Mouse (Mus musculus): ENCODE data around the gene Myom1.

Gene Myom1

DNA sequence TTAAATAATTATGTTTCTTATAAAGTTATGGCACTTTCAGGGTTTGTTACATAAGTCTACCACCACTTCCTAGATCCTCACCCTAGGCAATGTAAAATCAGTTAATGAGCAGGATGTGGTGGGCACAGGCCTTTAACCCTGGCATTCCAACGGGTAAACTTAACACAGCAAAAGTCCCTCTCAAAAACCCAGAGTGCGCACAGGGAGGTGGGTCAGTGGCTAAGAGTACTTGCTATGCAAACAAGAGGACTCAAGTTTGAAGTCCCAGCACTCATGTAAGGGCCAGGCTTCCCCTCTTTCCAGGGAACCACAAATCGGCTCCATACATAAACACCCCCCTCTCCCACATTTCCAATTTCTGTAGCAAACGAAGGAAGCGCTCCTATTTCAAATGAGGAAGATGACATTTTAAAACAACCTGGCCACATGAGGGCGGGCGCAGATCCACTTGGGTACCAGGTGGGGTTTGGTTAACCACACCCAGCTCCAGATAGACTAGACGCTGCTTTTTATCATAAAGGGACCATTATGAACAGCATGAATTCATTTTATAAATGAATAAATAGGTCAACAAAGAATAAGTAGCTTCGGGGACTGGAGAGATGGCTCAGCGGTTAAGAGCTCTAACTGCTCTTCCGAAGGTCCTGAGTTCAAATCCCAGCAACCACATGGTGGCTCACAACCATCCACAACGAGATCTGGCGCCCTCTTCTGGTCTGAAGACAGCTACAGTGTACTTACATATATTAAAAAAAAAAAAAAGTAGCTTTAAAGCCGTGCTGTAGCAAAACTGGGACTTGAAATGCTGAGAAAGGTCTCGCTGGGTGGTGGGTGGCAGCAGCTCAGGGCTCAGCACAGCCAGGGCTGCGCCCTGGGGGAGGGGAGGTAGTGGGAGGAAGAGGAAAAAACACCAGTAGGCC, 10.5 kb upstream of the Myom1 start:
- no peak for DNase-seq (ENCODE audit: low spot score in 2 of 2)

DNA sequence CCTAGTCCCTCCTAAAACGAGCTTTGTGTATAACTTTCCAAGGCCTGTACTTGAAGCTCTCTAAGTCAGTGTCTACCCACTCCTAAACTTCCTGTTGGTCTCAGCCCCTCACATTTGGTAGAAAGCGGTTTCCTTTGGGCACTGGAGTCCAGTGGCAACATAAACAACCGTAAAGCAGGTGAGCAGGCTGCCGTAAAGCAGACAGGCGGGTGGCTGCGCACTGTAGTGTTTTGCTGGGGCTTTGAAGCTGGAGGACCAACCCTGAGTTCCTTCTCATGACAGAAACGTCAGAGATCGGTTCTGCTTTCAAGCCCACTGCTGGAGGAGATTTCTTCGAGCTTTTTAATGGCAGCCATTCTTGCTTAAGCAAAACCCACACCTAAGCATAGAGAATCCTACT, 9.8 kb upstream of the Myom1 start:
- DNase-seq (ENCODE audit: low spot score in 2 of 2) = no peak

DNA sequence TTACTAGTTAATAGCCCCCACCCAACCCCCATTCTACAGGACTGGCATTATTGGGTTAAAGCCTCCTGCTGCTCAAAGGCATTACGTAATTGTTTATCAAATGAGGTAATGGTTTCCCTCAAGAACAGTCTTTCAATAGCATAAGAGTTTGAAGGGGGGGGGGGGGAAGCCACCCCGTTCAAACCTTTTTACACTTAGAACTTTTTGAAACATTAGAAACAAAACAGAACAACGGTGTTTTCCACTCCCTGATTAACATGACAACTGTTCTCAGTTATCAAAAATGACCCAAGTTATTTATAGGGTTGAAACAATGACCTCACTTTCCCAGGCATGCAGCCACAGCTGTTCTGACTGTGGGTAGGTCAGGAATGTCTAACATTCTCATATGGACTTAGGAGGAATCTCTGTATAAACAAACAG, 9.0 kb upstream of the Myom1 start:
- DNase-seq (ENCODE audit: low spot score in 2 of 2) = no peak

GRCm38 (mm10) chr17:70994671-70995070, 7.8 kb upstream of the Myom1 start:
- DNase-seq (ENCODE audit: low spot score in 2 of 2) = no peak

DNA sequence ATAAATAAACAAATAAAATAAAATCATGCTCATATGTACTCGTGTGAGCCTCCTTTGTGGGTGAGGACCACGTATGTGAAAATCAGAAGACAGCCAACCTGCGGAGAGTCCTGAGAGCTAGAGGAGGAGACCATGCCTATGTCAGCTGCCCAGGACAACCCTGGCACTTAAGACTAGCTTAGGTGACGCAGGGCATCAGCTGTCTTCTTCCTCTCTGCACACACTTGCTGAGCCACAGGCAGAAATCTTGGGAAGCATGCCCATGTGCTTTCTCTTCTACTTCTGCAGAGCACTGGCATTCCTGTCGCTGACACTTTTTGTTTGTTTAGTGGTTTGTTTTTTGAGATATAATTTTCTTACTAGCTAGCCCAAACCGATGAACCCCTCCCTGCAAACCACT, 6.9 kb upstream of the Myom1 start:
- no peak for DNase-seq (ENCODE audit: low spot score in 2 of 2)

GRCm38 (mm10) chr17:70997836-70998235, 4.6 kb upstream of the Myom1 start:
- DNase-seq (ENCODE audit: low spot score in 2 of 2) = no peak

DNA sequence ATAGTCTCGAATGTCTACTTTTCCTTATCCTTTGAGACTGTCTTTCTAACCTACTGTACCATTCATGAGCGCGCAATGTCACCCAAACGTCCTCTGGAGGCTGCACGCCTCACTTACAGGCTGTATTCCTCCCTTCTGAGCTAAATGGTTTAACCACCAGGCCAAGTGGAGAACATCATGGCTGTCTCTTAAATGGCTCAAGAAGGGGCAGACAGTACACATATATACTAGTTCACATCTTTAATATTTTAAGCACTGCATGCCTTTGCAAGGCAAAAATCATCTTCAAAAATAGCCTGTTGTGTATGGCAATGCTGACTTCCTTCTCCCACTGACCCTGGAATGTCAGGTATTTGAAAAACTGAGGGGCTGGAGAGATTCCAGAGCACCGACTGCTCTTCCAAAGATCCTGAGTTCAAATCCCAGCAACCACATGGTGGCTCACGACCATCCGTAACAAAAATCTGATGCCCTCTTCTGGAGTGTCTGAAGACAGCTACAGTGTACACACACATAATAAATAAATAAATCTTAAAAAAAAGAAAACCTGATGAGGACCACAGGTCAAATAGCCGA, 3.9 kb upstream of the Myom1 start:
- no peak for DNase-seq (ENCODE audit: low spot score in 2 of 2)

GRCm38 (mm10) chr17:70999187-70999586, 3.2 kb upstream of the Myom1 start:
- no peak for DNase-seq (ENCODE audit: low spot score in 2 of 2)

- DNase-seq (ENCODE audit: low spot score in 2 of 2) = no peak
These were observed 2.2 kb upstream of the Myom1 start for GRCm38 (mm10) chr17:71000255-71000654.

DNA sequence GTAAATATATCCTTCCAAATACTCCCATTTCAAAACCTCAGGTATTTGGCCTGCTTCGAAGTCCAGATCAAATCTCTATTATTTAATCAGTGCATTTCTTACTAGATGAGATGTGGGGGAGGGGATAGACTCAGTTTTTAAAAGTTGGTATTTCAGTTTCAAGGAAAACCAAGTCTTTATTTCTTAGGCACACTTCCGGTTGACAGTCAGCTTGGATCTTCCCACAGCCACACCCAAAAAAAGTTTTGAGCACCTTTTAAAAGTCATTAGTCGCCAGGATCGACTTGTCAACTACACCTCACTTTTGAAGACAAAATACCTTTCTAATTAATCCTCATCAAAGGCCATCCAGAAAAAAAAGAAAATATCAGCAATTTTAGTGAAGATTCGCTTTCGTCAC, 1.4 kb upstream of the Myom1 start:
- no peak for DNase-seq (ENCODE audit: low spot score in 2 of 2)

DNA sequence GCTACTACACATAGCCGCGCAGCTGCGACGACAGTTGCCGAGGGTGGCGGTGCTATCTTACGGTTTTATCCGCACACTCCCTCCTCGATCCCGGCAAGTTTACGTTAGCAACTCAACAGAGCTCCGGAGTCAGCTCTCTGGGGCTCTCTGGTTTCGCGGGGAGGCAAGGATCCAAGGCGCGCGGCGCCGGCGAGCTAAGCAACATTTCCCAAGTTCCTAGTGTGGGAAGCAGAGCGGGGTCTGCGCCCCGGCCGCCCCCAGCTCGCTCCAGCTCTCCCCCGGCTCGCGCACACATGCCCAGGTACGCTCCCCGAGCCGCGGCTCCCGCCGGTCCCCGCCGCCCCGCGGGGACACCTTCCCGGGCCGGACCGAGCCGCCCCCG, 743 bp upstream of the Myom1 start:
- DNase-seq (ENCODE audit: low spot score in 2 of 2) = no peak

DNA sequence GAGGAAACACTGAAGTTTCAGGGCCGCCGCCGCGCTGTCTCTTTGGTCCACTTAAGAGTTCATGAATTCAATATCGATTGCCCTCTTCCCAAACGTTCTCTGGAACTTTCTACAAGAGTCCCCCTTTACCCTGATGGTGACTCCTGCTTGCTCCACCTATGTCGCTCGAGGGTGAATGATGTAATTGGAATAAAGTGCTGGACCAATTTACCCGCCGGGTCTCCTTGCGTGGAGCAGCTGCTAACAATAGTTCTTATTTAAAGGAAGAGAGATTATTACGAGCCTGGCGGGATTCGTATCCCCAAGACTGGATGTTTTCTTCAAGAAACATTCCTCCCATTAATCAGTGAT, 286 bp downstream of the Myom1 start, which contains the start of gene Myl12a:
TSS of gene Myl12a (minus strand) at position 135 of the 351 bp plus-strand sequence.
- no peak for DNase-seq (ENCODE audit: low spot score in 2 of 2)

- DNase-seq (ENCODE audit: low spot score in 2 of 2) = no peak
These were observed 679 bp downstream of the Myom1 start for GRCm38 (mm10) chr17:71003112-71003511.

- no peak for DNase-seq (ENCODE audit: low spot score in 2 of 2)
These were observed 1.3 kb downstream of the Myom1 start for GRCm38 (mm10) chr17:71003721-71004120.

GRCm38 (mm10) chr17:71004186-71004960, 1.9 kb downstream of the Myom1 start:
- DNase-seq (ENCODE audit: low spot score in 2 of 2) = no peak

- no peak for DNase-seq (ENCODE audit: low spot score in 2 of 2)
These were observed 4.5 kb downstream of the Myom1 start for GRCm38 (mm10) chr17:71006976-71007375.

DNA sequence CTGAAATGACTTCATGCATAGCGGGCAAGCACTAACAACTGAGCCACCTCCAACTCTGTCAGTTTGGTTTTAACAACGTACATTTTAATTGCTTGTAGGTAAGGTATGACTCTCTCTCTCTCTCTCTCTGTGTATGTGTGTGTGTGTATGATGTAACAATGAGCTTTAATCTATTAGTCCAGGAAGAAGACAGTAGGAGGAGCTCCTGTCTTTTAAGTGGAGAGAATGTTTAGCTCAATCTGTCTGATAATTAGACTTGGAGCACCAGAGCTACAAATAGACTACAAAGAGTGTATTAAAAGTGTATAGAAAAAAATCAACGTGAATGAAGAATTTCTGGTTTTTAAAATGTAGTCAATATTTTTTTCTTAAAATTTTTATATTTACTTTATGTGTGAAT, 6.2 kb downstream of the Myom1 start:
- no peak for DNase-seq (ENCODE audit: low spot score in 2 of 2)

GRCm38 (mm10) chr17:71009751-71010150, 7.3 kb downstream of the Myom1 start:
- no peak for DNase-seq (ENCODE audit: low spot score in 2 of 2)

DNA sequence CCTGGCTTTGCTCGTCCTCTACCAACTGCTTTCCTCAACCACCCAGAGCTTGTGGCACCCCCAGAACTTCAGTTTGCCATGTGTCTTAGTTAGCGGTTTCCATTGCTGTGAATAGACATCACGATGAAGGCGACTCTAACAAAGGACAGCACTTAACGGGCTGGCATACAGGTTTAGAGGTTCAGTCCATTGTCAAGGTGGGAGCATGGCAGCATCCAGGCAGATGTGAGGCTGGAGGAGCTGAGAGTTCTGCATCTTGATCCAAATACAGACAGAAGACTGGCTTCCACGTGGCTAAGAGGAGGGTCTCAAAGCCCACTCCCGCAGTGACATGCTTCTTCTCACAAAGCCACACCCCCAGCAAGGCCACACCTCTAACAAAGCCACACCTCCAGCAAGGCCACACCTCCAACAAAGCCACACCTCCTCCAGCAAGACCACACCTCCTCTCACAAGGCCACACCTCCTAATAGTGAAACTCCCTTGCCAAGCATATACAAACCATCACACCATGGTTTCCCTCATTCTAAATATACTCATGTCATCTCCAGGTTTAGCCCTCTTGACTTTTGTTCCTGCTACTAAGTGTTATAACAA, 8.3 kb downstream of the Myom1 start:
- DNase-seq (ENCODE audit: low spot score in 2 of 2) = no peak

GRCm38 (mm10) chr17:71011931-71012662, 9.7 kb downstream of the Myom1 start:
- DNase-seq (ENCODE audit: low spot score in 2 of 2) = no peak

- no peak for DNase-seq (ENCODE audit: low spot score in 2 of 2)
These were observed 10.7 kb downstream of the Myom1 start for GRCm38 (mm10) chr17:71013105-71013504.

DNA sequence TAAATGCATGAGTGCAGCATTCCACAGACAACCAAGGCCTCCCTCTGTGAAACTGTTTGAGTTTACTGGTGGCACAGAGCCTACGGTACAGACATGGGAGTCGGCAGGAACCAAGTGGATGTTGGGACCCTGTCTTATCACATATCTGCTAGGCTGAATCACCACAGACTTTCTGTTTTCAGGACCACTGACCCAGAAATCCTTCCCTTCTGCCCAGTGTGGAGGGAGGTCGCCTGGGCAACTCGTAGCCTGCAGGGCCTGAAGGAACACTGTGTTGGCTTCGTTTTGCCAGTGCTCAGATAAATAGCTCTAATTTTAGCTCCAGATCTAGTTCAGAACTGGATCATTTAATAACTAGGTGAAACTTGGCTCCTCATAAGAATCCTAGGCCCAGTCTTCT, 12.5 kb downstream of the Myom1 start:
- no peak for DNase-seq (ENCODE audit: low spot score in 2 of 2)
